Mouse (Mus musculus) thymus, adult 2 months (tissue): ENCODE data around the gene Bub1b.

Experiments used
- CTCF ChIP-seq: fragments of 200-500 bp; IDR thresholded peaks from 2 replicates; pipeline ENCODE4 v1.5.1; 2012; ENCODE audit warnings: mild to moderate bottlenecking, control low read depth, low read length, moderate library complexity, borderline replicate concordance; ENCODE audit not compliant: control insufficient read depth, poor library complexity, insufficient read depth; ENCODE audit errors: extremely low read depth
- POLR2A ChIP-seq: fragments of 200-500 bp; IDR thresholded peaks from 2 replicates; pipeline ENCODE4 v1.6.1; 2012; ENCODE audit warnings: mild to moderate bottlenecking, low read length, control low read depth, moderate library complexity; ENCODE audit not compliant: control insufficient read depth, poor library complexity, insufficient read depth; ENCODE audit errors: extremely low read depth

- TF ChIP-seq CTCF (no peak), POLR2A (no peak)
Measured at GRCm38 (mm10) chr2:118686693-118687092, 88.7 kb downstream of the Bub1b start.
